In genomic region chr12:80088143-80088542, GRCm38 (mm10) we compare ENCODE assay signal across 18 mouse cellular contexts. TPM values are rescaled to one million over a fixed set of nuclear protein-coding genes. Genes with fewer than 3 reads are reported as not detected.
DNase-seq lines count a peak whose midpoint lies in the region; ATAC-seq and TF ChIP-seq lines count a peak whose summit lies in the region.
"Had no signal": no experiment of that assay in that cellular context is flagged by ENCODE, and none has a peak within 500 bp of the region (broad histone marks: within the 10 kb centered on the region; RNA-seq: fewer than 3 reads in every experiment).

No protein-coding gene starts in this region.

- peaks cover 4% of the 10 kb centered on the region; the same call in 1 of the 2 replicates for H3K36me3 ChIP-seq in heart, adult 2 months (ENCODE audit: control insufficient read depth, insufficient read depth, low read length)
- H3K36me3 ChIP-seq in midbrain, embryonic 15.5 days (replicated peaks): no peaks in the 10 kb centered on the region
- H3K36me3 ChIP-seq: midbrain, embryonic 10.5 days; neural tube, embryonic 13.5 days had no signal

- 85% methylated on average over 4 of the region's 4 CpGs for WGBS in heart, adult 2 months
- 86% methylated on average over 4 of the region's 4 CpGs for WGBS in cerebellum, adult 2 months
- 91% methylated on average over 4 of the region's 4 CpGs for whole genome bisulfite sequencing in midbrain, embryonic 15.5 days

- no peak for TF ChIP-seq POLR2A in heart, adult 2 months (IDR thresholded peaks at IDR 0.05; ENCODE audit: insufficient read depth, low read depth, low read length)
- no peak for TF ChIP-seq POLR2A in cerebellum, adult 2 months (IDR thresholded peaks at IDR 0.05; ENCODE audit: borderline replicate concordance, insufficient read depth, low read length)

- peaks cover 35% of the 10 kb centered on the region for H3K4me1 ChIP-seq in heart, adult 2 months (ENCODE audit: control insufficient read depth, insufficient read depth, low read length)
- H3K4me1 ChIP-seq in cerebellum, adult 2 months (ENCODE audit: control insufficient read depth, insufficient read depth, low read length): no peaks in the 10 kb centered on the region
- H3K4me1 ChIP-seq in midbrain, embryonic 15.5 days: no peaks in the 10 kb centered on the region

- peak overlapping the region; percentile 93 for H3K27ac ChIP-seq in heart, adult 2 months
- H3K27ac ChIP-seq in cerebellum, adult 2 months (ENCODE audit: insufficient read depth, low read length): no peak overlapping the region
- H3K27ac ChIP-seq in midbrain, embryonic 15.5 days: no peak overlapping the region
- H3K27ac ChIP-seq: hindbrain, postnatal 0 days; midbrain, embryonic 10.5 days; neural tube, embryonic 13.5 days had no signal

- H3K79me2 ChIP-seq in heart, adult 2 months (replicated peaks; ENCODE audit: control insufficient read depth, insufficient read depth, low read length): no peaks in the 10 kb centered on the region

- H3K4me2 ChIP-seq in midbrain, embryonic 15.5 days: no peak overlapping the region
- H3K4me2 ChIP-seq: neural tube, embryonic 13.5 days had no signal

- DNase-seq in heart, adult 2 months: no peak
- no peak for DNase-seq in heart, postnatal 36 days
- DNase-seq in liver: peak; percentile 29
- DNase-seq in cerebellum, adult 2 months: no peak
- no peak for DNase-seq in kidney, postnatal 10 days
- DNase-seq in thymus, adult 18-20 months: no peak
- DNase-seq: adrenal gland, postnatal 10 days; cerebellum, postnatal 10 days; kidney, adult 9 months; kidney, postnatal 4 days; lung, postnatal 14 days; right cerebral cortex, postnatal 14 days had no signal

- TF ChIP-seq CTCF in heart, adult 2 months (IDR thresholded peaks at IDR 0.05): no peak
- no peak for TF ChIP-seq CTCF in cerebellum, adult 2 months (IDR thresholded peaks at IDR 0.05; ENCODE audit: borderline replicate concordance, insufficient read depth, low read depth, low read length)

- H3K4me3 ChIP-seq in heart, adult 2 months: no peak overlapping the region
- no peak overlapping the region for H3K4me3 ChIP-seq in cerebellum, adult 2 months (replicated peaks; ENCODE audit: insufficient read depth, low read depth, low read length)
- no peak overlapping the region for H3K4me3 ChIP-seq in midbrain, embryonic 15.5 days
- H3K4me3 ChIP-seq: midbrain, embryonic 10.5 days; neural tube, embryonic 13.5 days had no signal

- peak; percentile 87 for ATAC-seq in megakaryocyte progenitor cell, adult 5-6 weeks (replicated peaks; ENCODE audit: poor library complexity)
- ATAC-seq in midbrain, embryonic 15.5 days (replicated peaks): no peak
- ATAC-seq: forebrain, embryonic 16.5 days; hindbrain, postnatal 0 days had no signal

- no peak for TF ChIP-seq EP300 in heart, adult 2 months (IDR thresholded peaks at IDR 0.05; ENCODE audit: insufficient read depth, low read depth, low read length)

- intact Hi-C loops in heart, adult 2 months (cut with DNase I): loop anchor here (10.0 kb wide), 1 partner anchor 63 kb away; no protein-coding TSS in a partner anchor
- intact Hi-C loops in heart, postnatal 36 days (cut with DNase I): no loop called here

- no peak overlapping the region for H3K9ac ChIP-seq in heart, adult 2 months (ENCODE audit: low read depth, low read length)
- no peak overlapping the region for H3K9ac ChIP-seq in midbrain, embryonic 15.5 days
- H3K9ac ChIP-seq: neural tube, embryonic 13.5 days had no signal

- H3K9me3 ChIP-seq in midbrain, embryonic 15.5 days: no peaks in the 10 kb centered on the region
- H3K9me3 ChIP-seq: midbrain, embryonic 10.5 days; neural tube, embryonic 13.5 days had no signal

- no peaks in the 10 kb centered on the region for H3K27me3 ChIP-seq in heart, adult 2 months (ENCODE audit: control insufficient read depth, insufficient read depth, low read length)
- H3K27me3 ChIP-seq in cerebellum, adult 2 months (ENCODE audit: control insufficient read depth, insufficient read depth, low read length): no peaks in the 10 kb centered on the region
- no peaks in the 10 kb centered on the region for H3K27me3 ChIP-seq in midbrain, embryonic 15.5 days (replicated peaks)
- H3K27me3 ChIP-seq: neural tube, embryonic 13.5 days had no signal

RNA-seq across cellular contexts. Expression of gene Zfp36l1, which starts 24.7 kb away (rescaled TPM):
- 10 to 100 TPM; 74.4 to 79.4 TPM for total RNA-seq in heart, adult 2 months (2021)
- 43.3 and 65.0 TPM in 2 replicates for polyA plus RNA-seq in heart, adult 2 months (2012; rRNA removed)
- 100 to 1,000 TPM in 1 of 2 experiments, 10 to 100 TPM in 1; 94.2 to 109 TPM for total RNA-seq in heart, postnatal 36 days (2021)
- 8.8 and 14.1 TPM in 2 replicates for total RNA-seq in megakaryocyte progenitor cell, adult 5-6 weeks (2015)
- total RNA-seq in megakaryocyte progenitor cell, adult 5-6 weeks (2017): 1.8 and 2.6 TPM in 2 replicates
- 20.4 and 23.2 TPM in 2 replicates for polyA plus RNA-seq in cerebellum, adult 2 months (2012; rRNA removed)
- polyA plus RNA-seq in midbrain, embryonic 15.5 days (2015; fragmentation: Nextera tagmentation; extraction: Ambion mirVana): 37.1 and 41.4 TPM in 2 replicates

Comparison
In these comparisons a context has a peak if more than half of its experiments do, and no peak if none do; other contexts are left out.
1. RNA of gene Zfp36l1, which starts 24.7 kb away (total RNA-seq): 94.2 to 109 TPM in heart, postnatal 36 days and 74.4 to 79.4 TPM in heart, adult 2 months; 1.8 to 14.1 TPM in megakaryocyte progenitor cell, adult 5-6 weeks; every median in the first group is over 4 times any median in the second.